Mouse (Mus musculus): ENCODE results near the gene Gabrr3.
"Not testable (repeated sequence)": the region's sequence is repeated elsewhere in the genome, so short reads cannot be mapped to it uniquely, and the experiment has no call there.

Gabrr3 gene

GRCm38 (mm10) chr16:59407032-59407431 lies at the start of gene Gabrr3:
Gene Gabrr3, plus strand, starts transcription at chr16:59407332.
- DNase-seq = no peak

DNA sequence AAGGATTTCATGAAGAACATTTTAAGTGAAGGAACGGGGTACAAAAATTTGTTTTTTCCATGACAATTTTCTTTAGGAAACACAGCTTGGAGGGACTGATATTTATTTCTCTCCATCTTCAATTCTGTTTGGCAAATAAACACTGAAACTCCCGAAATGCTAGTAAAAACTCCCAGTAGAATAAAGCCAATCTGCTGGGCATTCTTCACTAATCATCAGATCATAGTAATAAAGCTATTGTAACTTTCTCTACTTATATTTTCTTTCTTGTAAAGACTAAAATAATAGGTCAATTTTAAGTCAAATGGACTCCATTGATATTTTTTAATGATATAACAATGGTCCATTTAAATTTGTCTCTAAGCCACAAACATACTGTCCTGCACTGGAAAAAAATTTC lies 43.2 kb upstream of the Gabrr3 start, which contains the start of gene Olfr209:
Olfr209 (minus strand) TSS at position 101 of the 400 bp plus-strand sequence.
- DNase-seq = no peak

- DNase-seq = no peak
Observed at GRCm38 (mm10) chr16:59393300-59393699, 13.8 kb upstream of the Gabrr3 start.

DNA sequence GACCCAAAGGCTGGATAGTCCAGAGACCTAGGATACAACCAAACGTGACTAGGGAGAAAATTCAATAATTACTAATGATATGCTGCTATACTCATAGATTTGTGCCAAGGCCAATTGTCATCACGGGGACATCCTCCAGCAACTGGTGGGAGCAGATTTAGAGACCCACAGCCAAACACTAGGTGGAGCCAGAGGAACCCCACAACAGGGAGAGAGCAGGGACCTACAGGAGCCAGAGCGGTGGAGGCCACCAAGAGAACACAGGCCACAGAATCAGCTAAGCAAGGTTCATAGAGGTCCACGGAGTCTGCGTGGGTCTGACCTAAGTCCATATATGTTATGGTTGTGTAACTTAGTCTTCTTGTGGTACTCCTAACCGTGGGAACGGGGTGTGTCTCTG lies 6.0 kb upstream of the Gabrr3 start:
- DNase-seq = no peak

DNA sequence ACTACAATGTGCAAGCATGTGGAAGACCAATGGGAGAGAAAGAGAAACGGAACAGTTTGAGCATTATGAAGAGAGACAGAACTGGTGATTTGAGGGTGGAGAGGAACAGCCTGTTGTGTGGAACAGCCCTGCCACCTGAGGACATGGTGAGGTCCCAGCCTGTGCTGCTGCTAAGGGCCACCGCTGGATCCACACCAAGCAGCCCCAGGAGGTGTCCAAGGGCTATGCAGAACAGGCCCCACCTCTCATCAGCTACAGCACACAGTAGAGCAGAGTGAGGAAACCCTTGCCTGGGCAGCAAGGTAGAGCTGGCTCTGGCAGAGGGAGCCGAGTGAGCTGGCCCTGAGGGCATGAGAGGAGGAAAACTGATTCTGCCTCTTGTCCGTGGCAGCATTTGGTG lies 5.1 kb upstream of the Gabrr3 start:
- no peak for DNase-seq

DNA sequence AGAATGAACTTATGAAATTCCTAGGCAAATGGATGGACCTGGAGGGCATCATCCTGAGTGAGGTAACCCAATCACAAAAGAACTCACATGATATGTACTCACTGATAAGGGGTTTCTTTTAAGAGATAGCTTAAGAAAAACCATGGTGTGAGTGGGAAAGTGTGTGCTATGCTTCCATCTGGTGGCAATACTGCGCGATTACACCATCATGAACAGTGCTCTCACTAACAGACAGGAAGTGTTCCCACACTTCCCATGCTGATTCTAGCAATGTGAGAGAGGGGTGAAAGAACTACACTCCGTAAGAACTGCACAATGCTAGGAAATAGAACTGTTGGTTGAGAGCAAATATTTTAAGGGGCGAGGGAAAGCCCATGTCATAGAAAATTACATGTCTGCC lies 3.4 kb upstream of the Gabrr3 start:
- DNase-seq = no peak

DNA sequence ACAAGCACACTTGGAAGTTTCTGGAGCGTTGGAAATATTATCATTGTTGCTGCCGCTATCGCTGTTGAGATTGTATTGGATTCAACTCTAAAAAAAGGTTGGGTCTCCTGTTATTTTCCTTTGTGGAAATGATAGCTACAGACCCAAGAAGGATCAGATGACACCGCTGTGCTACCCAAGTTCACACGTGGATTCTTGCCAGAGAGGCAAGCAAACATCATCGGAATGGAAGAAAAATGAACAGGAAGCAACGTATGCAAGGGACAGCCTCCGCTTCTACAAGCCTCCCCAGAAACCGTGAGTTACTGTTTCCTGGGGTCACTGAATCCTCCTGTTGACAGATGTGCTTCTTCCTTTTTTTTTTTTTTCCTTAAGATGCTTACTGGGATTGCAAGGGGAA lies 2.3 kb upstream of the Gabrr3 start:
- no peak for DNase-seq

DNA sequence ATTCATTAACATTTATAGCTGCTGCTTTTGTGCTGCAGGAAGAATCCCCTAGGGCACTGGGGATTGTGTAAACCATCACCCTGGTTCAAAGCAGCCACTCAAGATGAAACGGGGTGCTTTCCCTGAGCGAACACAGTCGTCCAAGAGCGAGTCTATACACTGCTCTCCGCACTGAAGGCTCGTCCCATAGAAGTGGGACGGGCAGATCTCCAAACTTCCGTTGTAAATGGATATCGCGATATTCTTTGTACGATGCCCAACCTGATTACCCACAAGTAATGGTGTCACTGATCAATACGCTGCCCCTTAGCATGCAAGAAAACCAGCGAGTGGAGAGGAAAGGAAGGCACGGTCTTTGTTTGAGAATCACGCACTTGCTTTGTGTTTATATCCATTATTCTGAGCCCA lies 2.2 kb downstream of the Gabrr3 start:
- no peak for DNase-seq

- no peak for DNase-seq
Observed at GRCm38 (mm10) chr16:59409800-59410199, 2.7 kb downstream of the Gabrr3 start.

- no peak for DNase-seq
Observed at GRCm38 (mm10) chr16:59413475-59413874, 6.3 kb downstream of the Gabrr3 start.

DNA sequence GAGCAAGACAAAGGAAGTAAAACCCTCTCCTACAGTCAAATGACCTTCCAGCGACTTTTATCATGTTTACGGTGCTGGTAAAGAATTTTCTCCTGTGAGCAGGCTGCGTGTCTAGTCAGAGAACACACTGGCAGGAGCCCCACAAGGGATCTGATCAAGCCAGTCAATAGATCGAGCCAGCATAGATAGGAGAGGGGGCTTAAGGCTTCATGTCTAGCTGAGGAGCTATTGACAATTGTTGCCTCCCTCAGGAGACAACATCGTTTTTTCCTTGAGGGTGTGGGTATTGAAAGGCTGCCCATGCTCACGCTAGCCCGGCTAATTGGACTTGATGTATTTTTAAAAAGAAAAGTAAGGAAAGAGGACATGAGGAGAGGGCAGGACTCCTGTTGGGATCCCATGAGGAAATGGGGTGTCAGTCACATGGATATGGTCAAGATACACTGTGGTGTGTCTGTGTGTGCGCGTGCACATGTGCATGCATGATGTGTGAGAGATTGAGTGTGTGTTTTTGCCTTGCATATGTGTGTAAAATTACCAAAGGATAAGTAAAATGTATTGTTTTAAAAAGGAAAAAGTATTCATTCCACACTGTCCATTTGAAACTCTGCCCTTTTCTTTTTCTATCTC lies 13.2 kb downstream of the Gabrr3 start:
- DNase-seq = no peak

- peak; percentile 70 for DNase-seq
Observed at GRCm38 (mm10) chr16:59420867-59421251, 13.7 kb downstream of the Gabrr3 start.

GRCm38 (mm10) chr16:59421571-59422345 lies 14.6 kb downstream of the Gabrr3 start:
- DNase-seq = no peak

GRCm38 (mm10) chr16:59427960-59428359 lies 20.8 kb downstream of the Gabrr3 start:
- DNase-seq = no peak

DNA sequence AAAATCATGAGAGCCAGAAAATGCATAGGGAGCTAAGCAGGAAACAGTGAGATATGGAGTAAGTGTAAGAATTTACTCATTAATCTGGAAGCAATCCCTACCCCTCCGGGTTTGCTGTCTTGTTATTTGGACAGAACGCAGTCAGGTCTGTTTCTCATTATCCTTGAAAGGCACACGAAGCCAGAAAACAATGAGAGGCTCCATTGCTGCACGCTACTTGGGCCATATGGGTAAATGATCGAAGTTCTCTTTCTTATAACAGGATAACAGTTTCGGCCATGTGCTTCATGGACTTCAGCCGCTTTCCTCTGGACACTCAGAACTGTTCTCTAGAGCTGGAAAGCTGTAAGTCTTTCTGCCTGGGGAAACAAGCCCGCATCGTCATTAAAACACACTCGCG lies 26.0 kb downstream of the Gabrr3 start:
- no peak for DNase-seq

GRCm38 (mm10) chr16:59444880-59445559 lies 37.9 kb downstream of the Gabrr3 start:
- no peak for DNase-seq

- no peak for DNase-seq
Observed at GRCm38 (mm10) chr16:59448181-59448580, 41.0 kb downstream of the Gabrr3 start.

- DNase-seq = no peak
Observed at GRCm38 (mm10) chr16:59449092-59449491, 42.0 kb downstream of the Gabrr3 start.

DNA sequence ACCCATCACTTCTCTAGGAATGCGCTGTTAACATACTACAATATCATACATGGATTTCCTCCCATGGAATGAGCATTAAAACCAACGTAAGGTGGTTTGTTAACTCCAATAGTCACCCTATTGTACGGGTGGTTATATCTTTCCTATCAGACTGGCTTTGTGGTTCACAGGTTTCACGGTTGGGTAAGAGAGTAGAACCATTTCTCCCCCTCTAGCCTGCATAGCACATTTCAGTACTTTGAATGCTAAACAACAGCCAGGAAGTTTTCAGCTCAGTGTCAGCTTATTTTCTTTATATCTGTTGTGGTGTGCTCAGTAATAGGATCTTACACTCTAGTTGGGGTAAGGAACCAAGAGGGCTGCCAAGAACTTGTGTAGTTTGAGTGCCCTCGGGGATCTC lies 44.7 kb downstream of the Gabrr3 start:
- DNase-seq = no peak

GRCm38 (mm10) chr16:59459259-59459861 lies 52.2 kb downstream of the Gabrr3 start:
- DNase-seq = not testable (repeated sequence)

DNA sequence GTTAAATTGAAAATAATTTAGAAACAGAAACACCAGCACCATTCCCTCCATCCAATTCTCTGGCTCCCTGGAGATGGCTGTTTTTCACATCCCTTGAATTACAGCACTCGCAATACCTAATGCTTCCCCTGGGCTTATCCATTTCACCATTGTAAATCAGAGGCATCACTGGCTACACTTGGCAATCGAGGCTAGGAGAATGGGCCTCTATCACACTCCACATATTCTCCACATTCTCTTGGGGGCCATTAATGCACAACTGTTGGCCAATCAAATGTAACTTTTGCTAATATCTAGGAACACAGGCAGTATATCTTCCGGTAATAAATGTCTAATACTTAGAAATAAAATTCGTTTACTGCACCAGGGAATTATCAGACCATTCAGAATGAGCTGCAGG lies 56.4 kb downstream of the Gabrr3 start:
- DNase-seq = no peak

- DNase-seq = no peak
Observed at GRCm38 (mm10) chr16:59463973-59464372, 56.8 kb downstream of the Gabrr3 start.

DNA sequence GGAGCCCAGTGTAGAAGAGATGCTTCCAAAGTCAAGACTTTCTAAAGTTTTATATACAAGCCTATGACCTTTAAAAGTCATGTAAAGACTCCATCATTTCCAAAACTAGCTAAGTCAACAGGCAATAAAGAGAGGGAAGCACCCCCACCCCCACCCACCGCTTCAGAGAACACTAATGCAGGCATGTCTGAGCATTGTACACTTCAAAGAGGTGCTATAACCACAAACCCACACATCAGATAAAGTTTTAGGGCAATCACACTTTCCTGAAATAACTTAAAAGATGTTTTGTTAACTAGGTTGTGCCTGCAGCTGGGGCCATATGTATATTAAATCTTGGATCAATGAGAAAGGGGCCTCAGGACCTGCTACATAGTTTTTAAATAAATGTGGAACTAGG lies 62.7 kb downstream of the Gabrr3 start:
- no peak for DNase-seq
